Mouse (Mus musculus) adrenal gland, adult (tissue): Measurements from ENCODE around the gene Prkar1b.

Experiments used
- DNase-seq, 2 experiments: peaks; one replicate each; pipeline ENCODE4 v3.0.0; 2022 to 2023; ENCODE audit warnings: low spot score in 1 of 2; ENCODE audit not compliant: inconsistent age in 2 of 2

The Prkar1b gene

GRCm38 (mm10) chr5:139066861-139067614 lies 82.8 kb downstream of the Prkar1b start:
- DNase-seq = no peak

DNA sequence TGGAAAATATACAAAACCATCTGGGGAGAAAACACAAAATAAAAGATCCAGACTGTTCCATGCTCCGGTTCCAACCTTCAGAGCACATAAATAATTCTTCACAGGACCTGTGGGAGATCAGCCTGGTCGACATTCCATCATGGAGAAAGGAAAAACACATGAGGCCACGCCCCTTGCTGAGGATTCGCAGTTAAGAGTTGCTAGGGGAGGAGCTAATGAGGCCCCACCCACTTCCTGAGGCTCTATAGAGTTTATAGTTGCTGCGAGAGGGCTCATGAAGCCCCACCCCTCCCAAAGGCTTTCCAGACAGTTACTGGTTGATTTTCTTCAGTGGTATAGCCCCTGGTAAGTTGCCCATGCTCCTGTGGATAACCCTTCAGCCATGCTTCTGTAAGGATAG lies 85.2 kb downstream of the Prkar1b start:
- no peak for DNase-seq

DNA sequence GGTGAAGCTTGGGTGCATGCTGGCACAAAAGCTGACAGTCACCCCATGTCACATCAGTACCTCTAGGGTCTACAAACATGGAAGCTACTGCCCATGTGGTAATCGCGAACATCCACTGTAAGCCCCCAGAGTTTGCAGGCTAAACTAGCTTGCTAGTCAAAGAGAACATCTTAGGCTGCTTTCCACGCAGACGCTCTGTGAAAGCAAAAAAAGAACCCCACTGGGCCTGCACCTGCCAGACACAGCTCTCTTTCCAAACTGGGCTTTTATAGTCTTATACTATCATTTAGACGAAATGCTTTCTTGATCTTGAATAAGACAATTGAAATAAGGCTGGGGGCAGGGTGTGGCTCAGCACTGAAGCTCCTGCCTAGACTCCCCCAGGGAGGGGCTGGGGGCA lies 88.1 kb downstream of the Prkar1b start:
- no peak for DNase-seq

GRCm38 (mm10) chr5:139060460-139061051 lies 89.2 kb downstream of the Prkar1b start:
- DNase-seq = no peak

DNA sequence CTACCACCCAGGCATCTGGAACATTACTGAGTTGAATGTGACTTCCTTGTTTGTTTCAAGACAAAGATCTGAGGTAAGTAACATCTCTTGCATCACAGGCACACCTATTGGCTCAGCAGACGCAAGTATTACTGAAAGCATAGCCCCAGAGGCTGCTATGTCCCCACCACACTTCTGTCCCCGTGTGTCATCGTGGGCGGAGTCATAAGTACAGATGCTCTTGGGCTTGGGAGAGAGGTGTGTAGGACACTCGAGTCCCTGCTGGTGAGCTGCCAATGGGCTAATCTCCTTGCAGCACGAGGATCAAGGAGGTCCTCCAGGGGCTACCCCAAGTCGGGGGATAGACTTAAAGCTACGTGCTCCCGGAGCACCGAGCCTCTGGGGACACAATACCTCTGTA lies 96.6 kb downstream of the Prkar1b start:
- DNase-seq = no peak

DNA sequence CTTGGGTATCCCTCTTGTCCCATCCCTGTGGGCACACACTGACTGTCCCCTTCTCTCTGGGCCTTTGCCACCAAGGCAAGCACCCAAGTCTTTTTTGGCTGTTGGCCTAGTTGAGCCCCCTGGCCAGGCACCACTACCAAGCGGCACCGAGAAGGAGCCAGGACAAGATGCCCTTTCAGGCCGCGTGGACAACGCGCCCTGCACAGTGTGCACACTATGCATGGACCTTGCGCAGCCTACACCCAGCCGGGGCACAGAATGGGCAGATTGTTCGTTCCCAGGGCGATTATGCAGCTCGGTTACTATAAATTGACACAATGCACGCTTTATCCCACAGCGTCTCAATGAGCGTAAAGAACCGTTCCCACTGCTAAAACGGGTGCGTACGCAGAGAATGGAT lies 98.5 kb downstream of the Prkar1b start:
- DNase-seq = no peak

GRCm38 (mm10) chr5:139049367-139049766 lies 100.4 kb downstream of the Prkar1b start:
- DNase-seq = no peak

GRCm38 (mm10) chr5:139047171-139047570 lies 102.6 kb downstream of the Prkar1b start:
- DNase-seq = no peak

DNA sequence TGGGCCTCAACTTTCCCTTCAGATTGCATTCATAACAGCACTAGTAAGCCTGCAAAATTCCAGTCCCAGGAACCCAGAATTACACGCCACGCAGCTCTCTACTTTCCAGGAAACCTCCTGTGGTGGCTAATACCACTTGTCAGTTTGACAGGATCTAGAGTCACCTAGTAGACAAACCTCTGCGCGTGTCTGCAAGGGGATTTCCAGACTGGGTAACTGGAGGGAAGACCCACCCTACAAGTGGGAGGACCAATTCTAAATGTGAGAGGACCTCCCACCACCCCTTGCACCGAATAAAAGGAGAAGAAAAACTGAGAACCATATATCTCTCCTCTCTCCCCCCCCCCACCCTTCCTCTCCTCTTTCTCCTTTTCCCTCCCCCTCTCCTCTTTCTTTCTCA lies 103.2 kb downstream of the Prkar1b start:
- DNase-seq = no peak

- no peak for DNase-seq
Observed at GRCm38 (mm10) chr5:139043546-139043945, 106.3 kb downstream of the Prkar1b start.

DNA sequence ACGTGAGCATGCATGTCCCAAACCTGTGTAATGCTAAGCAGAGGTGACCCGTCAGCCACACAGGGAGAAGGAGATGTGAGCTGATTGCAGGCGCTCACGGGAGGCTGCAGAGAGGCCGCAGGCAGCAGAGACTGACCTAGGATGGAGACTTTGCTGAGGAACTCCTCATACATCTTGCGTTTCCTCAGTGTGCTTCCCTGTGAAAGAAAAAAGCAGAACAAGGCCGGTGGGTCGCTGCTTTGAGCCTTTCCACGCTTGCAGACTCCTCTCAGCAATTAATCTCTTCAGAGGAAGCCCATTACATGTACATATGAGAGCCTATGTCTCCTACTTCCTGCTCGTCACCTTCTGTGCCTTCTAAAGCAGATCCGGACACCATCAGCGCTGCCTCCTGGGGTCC lies 107.5 kb downstream of the Prkar1b start:
- DNase-seq = no peak

DNA sequence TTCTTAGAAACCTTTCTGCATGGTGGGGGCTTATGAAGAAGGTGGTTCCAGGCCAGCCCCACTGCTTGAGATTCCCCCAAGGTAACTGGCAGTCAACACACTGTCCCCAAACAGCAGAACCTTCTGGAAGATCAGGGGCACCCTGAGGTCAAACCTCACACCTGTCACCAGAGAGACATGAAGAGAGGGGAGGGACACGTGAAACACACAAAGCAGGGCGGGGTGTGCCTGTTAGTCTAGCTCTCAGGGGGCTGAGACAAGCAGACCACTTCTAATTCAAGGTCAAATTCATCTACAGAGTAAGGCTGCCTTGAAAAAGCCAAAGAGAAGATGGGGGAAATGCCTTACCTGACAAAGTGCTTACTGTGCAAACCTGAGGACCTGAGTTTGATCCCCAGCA lies 114.6 kb downstream of the Prkar1b start:
- DNase-seq = no peak

DNA sequence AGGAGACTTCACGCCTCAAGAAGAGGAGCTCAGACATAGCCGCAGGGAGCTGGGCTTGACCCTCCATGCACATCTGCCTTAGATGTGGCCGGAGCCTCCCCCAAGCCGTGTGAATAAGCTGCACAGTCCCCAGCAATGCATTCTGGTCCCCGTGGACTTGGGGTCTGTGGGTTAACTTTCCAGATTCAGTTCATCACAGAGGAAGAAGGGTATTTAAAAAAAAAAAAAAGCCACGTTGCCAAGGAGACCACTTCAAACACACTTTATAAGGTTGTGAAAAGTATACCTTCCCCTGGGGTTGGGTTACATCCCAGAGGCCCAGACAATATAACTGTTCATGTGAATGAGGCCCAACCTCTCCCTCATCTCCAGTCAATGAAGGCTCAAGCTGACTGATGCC lies 115.1 kb downstream of the Prkar1b start:
- no peak for DNase-seq

DNA sequence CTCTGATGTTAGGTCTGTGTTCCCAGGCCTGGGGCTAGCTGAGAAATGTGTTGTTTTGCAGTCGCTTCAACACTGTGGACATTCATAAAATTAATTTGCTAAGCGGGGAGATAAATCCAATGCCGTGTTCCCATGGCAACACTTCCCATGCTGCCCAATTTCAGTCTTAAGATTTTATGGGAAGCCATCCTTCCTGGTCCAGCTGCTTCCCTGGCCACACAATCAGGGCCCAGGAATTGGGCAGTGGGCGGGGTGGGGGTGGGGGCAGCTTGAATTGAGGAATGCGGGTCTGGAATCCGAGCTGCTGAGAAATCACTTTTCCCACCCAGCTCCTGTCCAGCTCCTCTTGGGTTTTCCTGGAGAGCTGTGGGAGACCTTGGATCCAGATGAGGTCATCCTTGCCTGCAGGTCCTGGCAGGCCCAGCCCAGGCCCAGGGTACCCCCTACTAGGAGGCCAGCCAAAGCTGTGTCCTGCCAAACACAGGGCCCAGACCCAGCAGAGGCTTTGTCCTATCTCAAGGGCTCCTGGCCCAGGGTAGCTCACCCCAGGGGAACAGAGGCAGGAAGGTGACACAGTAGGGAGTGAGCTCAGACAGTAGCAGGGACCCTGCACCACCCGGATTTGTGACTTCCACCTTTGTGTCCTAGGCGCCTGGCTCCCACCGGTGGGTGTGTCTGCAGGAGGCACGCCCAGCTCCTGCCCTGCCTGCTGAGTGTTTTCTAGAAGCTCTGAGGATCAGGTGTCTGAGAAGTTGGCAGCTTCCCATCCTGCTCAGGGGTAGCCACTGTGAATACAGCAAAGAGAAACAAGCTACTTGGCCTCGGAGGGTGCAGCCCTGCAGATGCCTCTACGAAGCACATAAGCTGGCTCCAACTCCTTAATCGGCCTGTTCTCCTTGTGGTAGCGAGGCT lies 116.1 kb downstream of the Prkar1b start:
- peak; percentile 80 to 83 for DNase-seq

- no peak for DNase-seq
Observed at GRCm38 (mm10) chr5:139027603-139028002, 122.2 kb downstream of the Prkar1b start.

- DNase-seq = no peak
Observed at GRCm38 (mm10) chr5:139024351-139025105, 125.3 kb downstream of the Prkar1b start.

DNA sequence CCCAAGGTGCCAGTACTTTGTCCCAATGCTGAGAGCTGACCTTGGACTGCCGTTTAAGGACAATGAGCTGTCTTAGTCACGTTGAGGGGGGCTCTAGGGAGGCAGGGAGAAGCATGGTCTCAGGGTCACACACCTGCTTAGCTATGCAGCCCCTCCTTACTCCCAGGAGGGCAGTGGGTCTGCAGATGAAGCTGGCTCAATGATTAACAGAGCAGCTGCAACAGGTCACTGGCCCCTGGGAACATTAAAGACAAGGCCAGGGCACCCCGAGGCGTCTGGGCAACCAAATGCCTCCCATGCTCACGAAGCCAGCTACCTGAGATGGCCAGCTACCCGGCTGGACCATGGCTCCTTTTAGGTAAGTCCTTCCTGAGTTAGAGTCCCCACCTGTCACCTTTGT lies 129.2 kb downstream of the Prkar1b start:
- peak; percentile 34 to 49 for DNase-seq

- DNase-seq = peak; percentile 85 to 92
Observed at GRCm38 (mm10) chr5:139017371-139018124, 132.3 kb downstream of the Prkar1b start.

GRCm38 (mm10) chr5:139015097-139015496 lies 134.7 kb downstream of the Prkar1b start:
- DNase-seq = peak; percentile 98

DNA sequence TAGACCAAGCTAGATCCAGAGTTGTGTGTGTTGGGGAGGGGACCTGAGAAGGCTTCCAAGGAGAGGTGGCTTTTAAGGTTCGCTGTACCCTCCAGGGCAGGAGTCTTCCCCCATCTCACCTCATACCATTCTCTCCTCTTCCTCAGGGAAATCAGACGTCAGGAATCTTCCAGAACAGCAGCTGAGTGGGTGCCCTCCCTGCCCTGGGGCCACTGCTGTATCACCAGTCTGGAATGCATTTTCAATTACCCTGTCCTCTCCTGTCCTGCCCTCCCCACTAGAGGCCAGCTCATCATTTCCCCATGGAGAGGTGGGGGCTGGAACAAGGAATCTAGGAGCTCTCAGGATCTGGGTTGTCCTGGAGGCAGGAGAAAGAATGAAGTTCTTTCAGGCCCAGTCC lies 139.2 kb downstream of the Prkar1b start:
- DNase-seq = peak; percentile 71 to 76
